Mouse (Mus musculus) myocyte (in vitro differentiated cells): Measurements from ENCODE around the gene Gas7. TPM values are rescaled to one million over a fixed set of nuclear protein-coding genes. Genes with fewer than 3 reads are reported as not detected.

Source experiments
- H3K27me3 ChIP-seq: one replicate; pipeline ENCODE4 v1.6.1; 2011; ENCODE audit not compliant: control insufficient read depth, insufficient read depth, insufficient read length
- H3K36me3 ChIP-seq: one replicate; pipeline ENCODE4 v1.6.1; 2011; ENCODE audit not compliant: control insufficient read depth, insufficient read depth
- H3K4me2 ChIP-seq: one replicate; pipeline ENCODE4 v1.6.1; 2011; ENCODE audit warnings: low read depth, control low read depth
- H3K4me3 ChIP-seq: one replicate; pipeline ENCODE4 v1.5.1; 2011; ENCODE audit warnings: mild to moderate bottlenecking, control low read depth, moderate library complexity
- H3K79me2 ChIP-seq: one replicate; pipeline ENCODE4 v1.6.1; 2011; ENCODE audit not compliant: control insufficient read depth, insufficient read depth
- H3ac ChIP-seq: one replicate; pipeline ENCODE4 v1.6.1; 2011; ENCODE audit not compliant: control insufficient read depth, insufficient read length
- CEBPB ChIP-seq: IDR thresholded peaks from 2 replicates; pipeline ENCODE4 v1.6.1; 2011; ENCODE audit warnings: mild to moderate bottlenecking, moderate library complexity; ENCODE audit not compliant: poor library complexity, insufficient read depth, severe bottlenecking
- E2F4 ChIP-seq: IDR thresholded peaks from one replicate; pipeline ENCODE4 v1.6.1; 2011; ENCODE audit warnings: mild to moderate bottlenecking, control low read depth, moderate library complexity; ENCODE audit not compliant: insufficient read depth
- MAX ChIP-seq: IDR thresholded peaks from one replicate; pipeline ENCODE4 v1.6.1; 2011; ENCODE audit warnings: low read depth, mild to moderate bottlenecking, control low read depth
- MYOD1 ChIP-seq, 3 experiments: IDR thresholded peaks; one replicate each; pipeline ENCODE4 v1.6.1; 2011; ENCODE audit warnings: control low read depth in 2 of 3, low read depth in 2 of 3, mild to moderate bottlenecking in 2 of 3, moderate library complexity in 1 of 3; ENCODE audit not compliant: insufficient read length in 2 of 3, control insufficient read depth in 1 of 3
- MYOG ChIP-seq, 3 experiments: IDR thresholded peaks; one replicate each; pipeline ENCODE4 v1.6.1; 2011; ENCODE audit warnings: control low read depth in 2 of 3, low read depth in 2 of 3, mild to moderate bottlenecking in 2 of 3; ENCODE audit not compliant: insufficient read length in 2 of 3, control insufficient read depth in 1 of 3, insufficient read depth in 1 of 3
- POLR2A ChIP-seq: IDR thresholded peaks from one replicate; pipeline ENCODE4 v1.6.1; 2011; ENCODE audit warnings: low read depth, mild to moderate bottlenecking, control low read depth, moderate library complexity; ENCODE audit not compliant: insufficient read length
- POLR2AphosphoS2 ChIP-seq: IDR thresholded peaks from one replicate; pipeline ENCODE4 v1.6.1; 2011; ENCODE audit warnings: low read depth, control low read depth; ENCODE audit not compliant: insufficient read length
- REST ChIP-seq: IDR thresholded peaks from one replicate; pipeline ENCODE4 v1.6.1; 2011; ENCODE audit warnings: mild to moderate bottlenecking, control low read depth, moderate library complexity; ENCODE audit not compliant: insufficient read depth, insufficient read length
- SRF ChIP-seq: IDR thresholded peaks from one replicate; pipeline ENCODE4 v1.6.1; 2011; ENCODE audit warnings: low read depth; ENCODE audit not compliant: control insufficient read depth, insufficient read length
- TCF12 ChIP-seq: IDR thresholded peaks from one replicate; pipeline ENCODE4 v1.6.1; 2011; ENCODE audit warnings: mild to moderate bottlenecking, control low read depth; ENCODE audit not compliant: poor library complexity, insufficient read depth, severe bottlenecking
- TCF3 ChIP-seq: IDR thresholded peaks from one replicate; pipeline ENCODE4 v1.6.1; 2011; ENCODE audit warnings: low read depth, control low read depth; ENCODE audit not compliant: insufficient read length
- USF1 ChIP-seq: IDR thresholded peaks from one replicate; pipeline ENCODE4 v1.6.1; 2011; ENCODE audit warnings: low read depth, mild to moderate bottlenecking, control low read depth, moderate library complexity
- polyA plus RNA-seq: library from polyadenylated mRNA; unstranded; fragments of >200 nt; fragmentation: generic; extraction: Trizol; gene quantifications from one replicate; pipeline ENCODE4 v1.2.1, GENCODE M21; 2012; ENCODE audit warnings: missing spikeins

Gas7 gene
- polyA plus RNA-seq, 1 experiment: 0.02 TPM

DNA sequence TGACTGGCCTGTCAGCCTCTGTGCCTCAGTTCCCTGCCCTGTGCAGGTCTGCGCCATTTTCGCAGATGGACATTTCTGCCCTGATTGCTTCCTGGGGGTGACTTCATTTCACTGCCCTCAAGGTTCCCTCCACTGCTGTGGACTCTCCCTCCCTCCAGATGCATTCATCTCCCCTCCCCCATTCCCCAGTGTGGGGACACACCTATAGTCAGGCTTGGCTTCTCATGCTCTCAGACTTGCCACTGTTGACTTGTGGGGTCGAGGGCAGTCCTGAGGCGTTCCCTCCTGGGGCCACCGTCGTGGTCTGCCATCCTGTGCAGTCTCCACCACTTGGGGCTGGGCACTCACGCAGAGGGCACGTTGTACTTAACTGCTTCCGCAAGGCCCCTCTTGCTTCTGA is 201.6 kb downstream of the Gas7 start:
- Histone ChIP-seq H3K27me3 (no peaks in the 10 kb centered on the region), H3K79me2 (no peaks in the 10 kb centered on the region), H3K4me3 (no peak overlapping the region), H3K4me2 (no peak overlapping the region), H3K36me3 (no peaks in the 10 kb centered on the region), H3ac (no peak overlapping the region)
- TF ChIP-seq CEBPB (no peak), MYOD1 (IDR thresholded peaks at IDR 0.05; ENCODE audit: control insufficient read depth in 1 of 3, insufficient read length in 2 of 3, low read depth in 2 of 3) (no peak), TCF12 (no peak), SRF (no peak), USF1 (no peak)

DNA sequence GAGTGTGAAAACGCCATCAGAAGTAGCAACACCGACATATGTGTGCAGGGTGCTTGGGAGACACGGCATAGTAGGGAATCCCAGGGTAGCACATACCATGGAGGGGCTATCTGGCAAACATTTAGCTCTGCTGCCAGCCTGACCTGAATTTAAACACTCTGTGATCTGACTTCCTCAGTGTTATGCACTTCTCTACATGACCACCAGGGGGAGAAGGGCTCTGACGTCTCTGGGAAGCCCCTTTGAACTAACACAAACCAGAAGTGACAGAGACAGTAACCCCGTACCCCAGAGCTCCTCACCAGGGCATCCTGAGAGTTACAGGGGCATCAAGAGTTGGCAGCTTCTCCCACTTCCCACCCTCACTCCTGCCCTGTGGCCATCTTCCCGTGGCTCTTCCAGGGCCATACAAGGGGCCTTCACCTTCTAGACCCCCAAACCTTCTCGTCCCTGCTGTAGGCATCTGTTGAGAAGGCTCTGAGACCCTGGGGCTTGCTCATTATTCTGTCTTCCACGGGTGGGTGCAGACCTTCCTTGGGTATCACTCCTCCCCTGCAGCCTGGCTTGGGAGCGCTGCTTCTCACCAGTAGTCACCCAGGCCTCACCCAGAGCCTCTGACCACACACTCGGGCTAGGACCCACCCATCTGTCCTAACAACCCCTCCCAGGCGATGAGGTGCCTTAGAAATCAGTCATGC is 202.6 kb downstream of the Gas7 start:
- Histone ChIP-seq H3K4me3 (no peak overlapping the region), H3K36me3 (no peaks in the 10 kb centered on the region)

DNA sequence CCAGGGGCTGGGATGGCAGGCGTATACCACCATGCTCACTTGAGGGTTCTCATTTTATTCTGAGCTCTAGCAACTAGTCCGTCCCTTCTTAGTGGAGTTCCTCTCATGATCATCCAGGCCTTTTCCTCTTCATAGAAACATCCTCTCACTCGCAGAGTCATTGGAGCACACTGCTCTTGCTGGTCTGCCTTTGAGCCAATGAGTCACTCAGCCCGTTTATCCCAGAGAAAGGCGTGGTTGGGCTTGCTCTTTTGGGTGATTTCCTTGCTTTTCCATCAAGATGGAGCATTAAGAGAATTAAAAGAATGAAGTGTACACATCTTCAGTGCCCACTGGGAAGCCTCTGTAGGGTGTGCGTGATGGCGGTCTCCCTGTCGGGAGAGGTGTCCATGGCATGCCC is 206.2 kb downstream of the Gas7 start:
- Histone ChIP-seq H3K4me2 (no peak overlapping the region), H3K79me2 (no peaks in the 10 kb centered on the region), H3K36me3 (no peaks in the 10 kb centered on the region), H3K27me3 (peaks cover 3% of the 10 kb centered on the region), H3ac (no peak overlapping the region), H3K4me3 (no peak overlapping the region)
- TF ChIP-seq POLR2AphosphoS2: no peak
- TF ChIP-seq MAX: no peak
- no peak for TF ChIP-seq E2F4
- no peak for TF ChIP-seq TCF12
- TF ChIP-seq CEBPB: no peak
- TF ChIP-seq POLR2A: no peak
- no peak for TF ChIP-seq REST
- no peak for TF ChIP-seq SRF
- TF ChIP-seq TCF3: no peak
- TF ChIP-seq MYOD1 (IDR thresholded peaks at IDR 0.05; ENCODE audit: control insufficient read depth in 1 of 3, insufficient read length in 2 of 3, low read depth in 2 of 3): no peak
- no peak for TF ChIP-seq USF1
- no peak for TF ChIP-seq MYOG (IDR thresholded peaks at IDR 0.05; ENCODE audit: control insufficient read depth in 1 of 3, insufficient read depth in 1 of 3, insufficient read length in 2 of 3, low read depth in 2 of 3)

More for the DNA sequence above, 202.6 kb downstream of the Gas7 start:
- TF ChIP-seq CEBPB (no peak), SRF (no peak)
- Histone ChIP-seq H3K4me2 (no peak overlapping the region), H3K79me2 (no peaks in the 10 kb centered on the region), H3ac (no peak overlapping the region), H3K27me3 (no peaks in the 10 kb centered on the region)

DNA sequence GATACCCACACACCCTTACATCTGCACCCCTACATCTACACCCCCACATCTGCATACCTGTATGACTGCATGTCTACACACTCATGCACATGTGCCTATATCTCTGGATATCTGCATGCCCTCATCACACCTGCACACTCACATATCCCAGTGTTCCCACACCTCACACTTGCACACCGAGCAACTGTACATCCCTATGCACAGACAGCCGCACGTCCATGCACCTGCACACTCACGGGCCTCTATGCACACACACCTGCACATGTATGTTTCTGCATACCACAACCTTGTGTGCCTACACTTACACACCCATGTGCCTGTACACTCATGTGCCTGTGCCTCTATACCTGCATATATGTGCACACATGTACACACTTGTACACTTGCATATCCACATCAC is 208.2 kb downstream of the Gas7 start:
- Histone ChIP-seq H3K4me2 (no peak overlapping the region), H3K36me3 (no peaks in the 10 kb centered on the region), H3K79me2 (no peaks in the 10 kb centered on the region), H3K27me3 (peaks cover 9% of the 10 kb centered on the region), H3K4me3 (no peak overlapping the region), H3ac (no peak overlapping the region)
- TF ChIP-seq MYOG (IDR thresholded peaks at IDR 0.05; ENCODE audit: control insufficient read depth in 1 of 3, insufficient read depth in 1 of 3, insufficient read length in 2 of 3, low read depth in 2 of 3) (no peak), CEBPB (no peak), E2F4 (no peak), TCF12 (no peak), POLR2A (no peak), POLR2AphosphoS2 (no peak), MAX (no peak), REST (no peak)

DNA sequence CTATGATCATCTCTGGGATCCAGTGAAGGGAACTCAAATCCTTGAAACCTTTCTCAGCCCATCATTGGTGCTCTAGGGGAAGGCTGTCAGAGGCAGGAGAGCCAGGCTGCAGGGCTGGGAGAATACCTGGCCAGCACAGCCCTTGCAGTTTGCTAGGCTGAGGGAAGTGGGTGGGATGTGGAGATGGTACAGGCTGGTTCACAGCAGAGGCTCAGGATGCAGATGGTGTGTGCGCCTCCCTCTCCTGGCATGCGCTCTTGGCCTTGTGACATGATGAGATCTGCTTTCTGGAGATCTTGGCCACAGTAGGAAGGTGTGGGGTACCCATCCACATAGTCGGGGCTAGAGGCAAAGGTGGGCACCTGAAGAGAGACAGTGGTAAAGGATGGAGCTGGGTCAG is 209.0 kb downstream of the Gas7 start:
- Histone ChIP-seq H3K4me3 (no peak overlapping the region), H3K36me3 (no peaks in the 10 kb centered on the region), H3K27me3 (peaks cover 9% of the 10 kb centered on the region), H3K4me2 (no peak overlapping the region), H3ac (no peak overlapping the region), H3K79me2 (no peaks in the 10 kb centered on the region)
- no peak for TF ChIP-seq SRF
- TF ChIP-seq TCF3: no peak
- TF ChIP-seq CEBPB: no peak
- no peak for TF ChIP-seq REST
- TF ChIP-seq E2F4: no peak
- TF ChIP-seq MYOD1 (IDR thresholded peaks at IDR 0.05; ENCODE audit: control insufficient read depth in 1 of 3, insufficient read length in 2 of 3, low read depth in 2 of 3): no peak
- no peak for TF ChIP-seq TCF12
- TF ChIP-seq MAX: no peak
- TF ChIP-seq MYOG (IDR thresholded peaks at IDR 0.05; ENCODE audit: control insufficient read depth in 1 of 3, insufficient read depth in 1 of 3, insufficient read length in 2 of 3, low read depth in 2 of 3): no peak
- no peak for TF ChIP-seq USF1
- TF ChIP-seq POLR2AphosphoS2: no peak
